Mouse (Mus musculus) ovary, postnatal 14 days (tissue): ENCODE measurements around the gene Hspg2.

ENCODE experiments used
- DNase-seq: peaks from one replicate; pipeline ENCODE4 v3.0.0; 2022; ENCODE audit warnings: low spot score

The Hspg2 gene

GRCm38 (mm10) chr4:137461217-137461616 is 7.4 kb upstream of the Hspg2 start:
- no peak for DNase-seq

GRCm38 (mm10) chr4:137461981-137462690 is 6.4 kb upstream of the Hspg2 start:
- DNase-seq = no peak

GRCm38 (mm10) chr4:137465125-137465787 is 3.3 kb upstream of the Hspg2 start:
- DNase-seq = no peak

- DNase-seq = no peak
Observed at GRCm38 (mm10) chr4:137466991-137467390, 1.6 kb upstream of the Hspg2 start.

GRCm38 (mm10) chr4:137467525-137467924 is 1.0 kb upstream of the Hspg2 start:
- no peak for DNase-seq

GRCm38 (mm10) chr4:137469081-137469844 is 694 bp downstream of the Hspg2 start:
- DNase-seq = no peak

- no peak for DNase-seq
Observed at GRCm38 (mm10) chr4:137469845-137470692, 1.5 kb downstream of the Hspg2 start.

GRCm38 (mm10) chr4:137470701-137471317 is 2.2 kb downstream of the Hspg2 start:
- DNase-seq = no peak

- no peak for DNase-seq
Observed at GRCm38 (mm10) chr4:137471326-137471725, 2.8 kb downstream of the Hspg2 start.

GRCm38 (mm10) chr4:137473240-137473639 is 4.7 kb downstream of the Hspg2 start:
- DNase-seq = no peak

GRCm38 (mm10) chr4:137473701-137474388 is 5.3 kb downstream of the Hspg2 start:
- no peak for DNase-seq

- no peak for DNase-seq
Observed at GRCm38 (mm10) chr4:137474694-137475093, 6.1 kb downstream of the Hspg2 start.

GRCm38 (mm10) chr4:137475271-137476050 is 6.9 kb downstream of the Hspg2 start:
- no peak for DNase-seq

- DNase-seq = no peak
Observed at GRCm38 (mm10) chr4:137476065-137476760, 7.6 kb downstream of the Hspg2 start.

GRCm38 (mm10) chr4:137476761-137477237 is 8.2 kb downstream of the Hspg2 start:
- no peak for DNase-seq

GRCm38 (mm10) chr4:137477611-137478010 is 9.0 kb downstream of the Hspg2 start:
- DNase-seq = no peak

- no peak for DNase-seq
Observed at GRCm38 (mm10) chr4:137478306-137478705, 9.7 kb downstream of the Hspg2 start.

- DNase-seq = no peak
Observed at GRCm38 (mm10) chr4:137479757-137480156, 11.2 kb downstream of the Hspg2 start.
